Mouse (Mus musculus): ENCODE measurements around the gene Ndrg4. TPM values are rescaled to one million over a fixed set of nuclear protein-coding genes. Genes with fewer than 3 reads are reported as not detected.

Gene Ndrg4
- polyA plus RNA-seq, 1 experiment from 2014 or later: 33.2 TPM

DNA sequence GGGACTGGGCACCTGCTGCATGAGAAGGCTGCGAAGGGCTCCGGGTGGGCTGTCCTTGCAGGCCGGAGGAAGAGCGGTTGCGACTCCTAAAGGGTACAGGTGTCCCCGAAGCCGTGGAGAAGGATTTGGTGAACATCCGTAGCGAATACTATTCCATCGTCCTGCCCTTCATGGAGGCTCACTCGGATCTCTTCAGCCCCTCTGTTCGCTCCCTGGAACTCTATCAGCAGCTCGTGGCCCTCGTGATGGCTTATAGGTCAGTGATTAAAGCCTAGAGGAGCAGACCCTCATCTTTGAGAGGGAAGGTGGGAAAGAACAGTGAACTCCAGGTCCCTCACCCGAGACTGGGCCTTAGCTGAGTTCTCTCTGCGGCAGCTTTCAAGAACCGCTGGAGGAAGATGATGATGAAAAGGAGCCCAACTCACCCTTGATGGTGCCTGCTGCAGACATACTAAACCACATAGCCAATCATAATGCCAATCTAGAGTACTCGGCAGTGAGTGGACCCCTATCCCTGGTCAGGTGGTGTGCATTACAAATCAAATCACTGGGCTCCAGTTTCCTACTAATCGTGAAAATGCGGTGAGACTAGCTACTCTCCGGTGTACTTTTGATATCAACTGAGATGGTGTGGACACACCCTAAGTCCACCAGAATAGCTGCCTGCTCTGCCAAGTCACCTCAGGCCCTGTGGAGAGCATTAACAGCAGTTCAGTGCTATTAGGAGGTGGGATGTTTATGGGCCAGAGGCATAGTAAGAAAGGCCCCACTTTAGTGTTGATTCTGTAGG lies 40.0 kb downstream of the Ndrg4 start:
- H3K4me3 ChIP-seq (ENCODE audit: low read depth, low read length): peak overlapping the region; percentile 80
- H3K27me3 ChIP-seq (ENCODE audit: control insufficient read depth, insufficient read depth, low read length): no peaks in the 10 kb centered on the region
- H3K4me2 ChIP-seq (ENCODE audit: low read depth, low read length, severe bottlenecking): peak overlapping the region; percentile 85
- DNase-seq (ENCODE audit: low spot score): no peak
- ATAC-seq (replicated peaks; ENCODE audit: low FRiP score): 0 out of 2 replicates have a peak, but pooled peaks have one; percentile 1
- peaks cover 8% of the 10 kb centered on the region; the same call in 1 of the 2 replicates for H3K4me1 ChIP-seq (replicated peaks; ENCODE audit: control insufficient read depth, insufficient read depth, low read length)
- H3K9me3 ChIP-seq (ENCODE audit: control insufficient read depth, low read length): no peaks in the 10 kb centered on the region
- H3K27ac ChIP-seq (ENCODE audit: low read depth, low read length): no peak overlapping the region
- peak overlapping the region; percentile 82 for H3K9ac ChIP-seq (ENCODE audit: low read length)
- WGBS: 20% methylated on average over 21 of the region's 21 CpGs
- no peaks in the 10 kb centered on the region for H3K36me3 ChIP-seq (ENCODE audit: control insufficient read depth, insufficient read depth, low read length)

DNA sequence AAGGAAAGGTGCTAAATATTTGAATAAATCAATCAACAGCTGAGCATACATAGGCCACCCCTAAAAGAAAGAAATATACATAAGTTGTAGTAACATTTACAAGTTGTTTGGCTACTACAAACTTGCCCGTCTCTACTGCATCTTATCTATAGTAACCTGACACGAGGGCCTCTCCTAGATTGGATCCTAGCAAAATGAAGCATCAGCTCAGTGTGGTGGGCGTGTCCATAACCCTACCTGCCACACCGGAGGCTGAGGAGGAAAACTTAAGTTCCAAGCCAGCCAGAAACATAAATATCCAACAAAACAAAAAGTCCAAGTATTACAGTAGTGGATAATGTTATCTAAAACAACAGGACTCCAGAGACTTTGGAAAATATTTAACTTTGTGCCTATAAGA lies 50.8 kb downstream of the Ndrg4 start:
- Histone ChIP-seq H3K27me3 (ENCODE audit: control insufficient read depth, insufficient read depth, low read length) (no peaks in the 10 kb centered on the region), H3K4me3 (ENCODE audit: low read depth, low read length) (no peak overlapping the region), H3K9ac (ENCODE audit: low read length) (no peak overlapping the region), H3K4me2 (ENCODE audit: low read depth, low read length, severe bottlenecking) (no peak overlapping the region), H3K4me1 (replicated peaks; ENCODE audit: control insufficient read depth, insufficient read depth, low read length) (no peaks in the 10 kb centered on the region), H3K27ac (ENCODE audit: low read depth, low read length) (no peak overlapping the region), H3K9me3 (ENCODE audit: control insufficient read depth, low read length) (no peaks in the 10 kb centered on the region), H3K36me3 (ENCODE audit: control insufficient read depth, insufficient read depth, low read length) (peaks cover 29% of the 10 kb centered on the region)
- no peak for ATAC-seq (replicated peaks; ENCODE audit: low FRiP score)
- DNase-seq (ENCODE audit: low spot score): no peak
- WGBS: 91% methylated on average over 4 of the region's 4 CpGs

DNA sequence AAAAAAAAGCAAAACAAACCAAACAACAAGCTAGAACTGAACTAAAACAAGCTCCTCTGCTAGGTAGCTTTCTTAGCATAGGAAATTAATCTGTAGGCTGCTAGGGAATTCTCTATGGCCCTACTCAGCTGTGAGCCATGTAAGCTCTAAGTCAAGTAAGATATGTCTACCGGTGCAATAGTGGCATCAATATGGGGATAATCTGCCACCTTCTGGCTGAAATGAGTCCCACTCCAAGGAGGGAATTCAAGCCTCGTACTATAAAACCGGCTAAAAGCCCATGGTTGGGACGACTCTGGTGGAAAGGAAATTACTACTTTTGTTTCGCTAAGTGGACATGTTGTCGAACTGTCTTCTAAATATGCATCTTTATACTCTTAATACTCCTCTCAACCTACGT lies 61.8 kb downstream of the Ndrg4 start:
- Histone ChIP-seq H3K36me3 (ENCODE audit: control insufficient read depth, insufficient read depth, low read length) (peaks cover 26% of the 10 kb centered on the region), H3K4me1 (replicated peaks; ENCODE audit: control insufficient read depth, insufficient read depth, low read length) (no peaks in the 10 kb centered on the region)
- no peak for ATAC-seq (replicated peaks; ENCODE audit: low FRiP score)

DNA sequence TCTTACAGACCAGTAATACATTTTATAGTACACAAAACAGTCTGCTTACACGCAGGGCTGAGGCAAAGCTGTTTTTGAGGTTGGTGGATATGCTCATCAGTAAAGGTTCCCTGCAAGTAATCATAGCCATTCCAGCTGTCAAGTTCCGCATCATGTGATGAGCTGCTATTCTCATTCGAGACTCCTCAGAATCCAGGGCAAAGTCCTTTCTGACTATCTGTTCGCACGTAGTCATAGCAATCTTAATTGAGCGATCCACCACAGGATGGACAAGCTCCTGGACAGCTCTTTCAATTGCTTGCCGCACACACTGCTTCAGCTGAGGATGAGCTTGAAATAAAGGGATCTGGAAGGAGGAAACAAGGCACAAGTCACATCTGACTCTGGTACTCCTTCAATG lies 65.0 kb downstream of the Ndrg4 start:
- ATAC-seq (replicated peaks; ENCODE audit: low FRiP score): no peak
- Histone ChIP-seq H3K9ac (ENCODE audit: low read length) (no peak overlapping the region), H3K4me1 (replicated peaks; ENCODE audit: control insufficient read depth, insufficient read depth, low read length) (no peaks in the 10 kb centered on the region), H3K27ac (ENCODE audit: low read depth, low read length) (no peak overlapping the region), H3K9me3 (ENCODE audit: control insufficient read depth, low read length) (no peaks in the 10 kb centered on the region), H3K4me3 (ENCODE audit: low read depth, low read length) (no peak overlapping the region), H3K36me3 (ENCODE audit: control insufficient read depth, insufficient read depth, low read length) (peaks cover 23% of the 10 kb centered on the region; the same call in 1 of the 2 replicates), H3K4me2 (ENCODE audit: low read depth, low read length, severe bottlenecking) (no peak overlapping the region), H3K27me3 (ENCODE audit: control insufficient read depth, insufficient read depth, low read length) (no peaks in the 10 kb centered on the region)
- WGBS: 91% methylated on average over 7 of the region's 7 CpGs
- DNase-seq (ENCODE audit: low spot score): no peak

More for the DNA sequence above, 61.8 kb downstream of the Ndrg4 start:
- no peaks in the 10 kb centered on the region for H3K9me3 ChIP-seq (ENCODE audit: control insufficient read depth, low read length)
- H3K4me2 ChIP-seq (ENCODE audit: low read depth, low read length, severe bottlenecking): no peak overlapping the region
- no peaks in the 10 kb centered on the region for H3K27me3 ChIP-seq (ENCODE audit: control insufficient read depth, insufficient read depth, low read length)
- H3K27ac ChIP-seq (ENCODE audit: low read depth, low read length): no peak overlapping the region
- no peak overlapping the region for H3K4me3 ChIP-seq (ENCODE audit: low read depth, low read length)
- DNase-seq (ENCODE audit: low spot score): no peak
- H3K9ac ChIP-seq (ENCODE audit: low read length): no peak overlapping the region
- 87% methylated on average over 7 of the region's 7 CpGs for WGBS

DNA sequence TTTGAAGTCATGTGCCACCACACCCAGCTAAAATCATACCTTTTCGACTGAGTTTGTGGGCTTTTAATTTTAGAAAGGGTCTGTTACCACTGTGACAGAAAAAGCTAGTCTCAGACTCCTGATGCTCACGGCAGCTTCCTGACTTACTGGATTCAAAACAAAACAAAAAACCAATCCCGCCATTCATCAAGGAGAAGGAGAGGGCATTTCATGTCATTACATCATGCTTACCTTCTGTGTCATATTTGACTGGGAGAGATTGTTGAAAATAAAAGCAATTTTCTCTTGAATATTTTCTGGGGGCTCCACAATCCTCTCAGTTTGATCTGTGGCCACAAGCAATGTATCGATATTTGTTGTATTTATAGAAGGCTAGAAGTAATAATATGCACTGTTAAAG lies 71.2 kb downstream of the Ndrg4 start:
- no peak overlapping the region for H3K27ac ChIP-seq (ENCODE audit: low read depth, low read length)
- H3K4me2 ChIP-seq (ENCODE audit: low read depth, low read length, severe bottlenecking): no peak overlapping the region
- WGBS: 92% methylated on average over 4 of the region's 4 CpGs
- DNase-seq (ENCODE audit: low spot score) (no peak), ATAC-seq (replicated peaks; ENCODE audit: low FRiP score) (no peak)
- H3K27me3 ChIP-seq (ENCODE audit: control insufficient read depth, insufficient read depth, low read length): no peaks in the 10 kb centered on the region
- no peaks in the 10 kb centered on the region for H3K9me3 ChIP-seq (ENCODE audit: control insufficient read depth, low read length)
- H3K4me1 ChIP-seq (replicated peaks; ENCODE audit: control insufficient read depth, insufficient read depth, low read length): no peaks in the 10 kb centered on the region
- no peak overlapping the region for H3K9ac ChIP-seq (ENCODE audit: low read length)
- no peak overlapping the region for H3K4me3 ChIP-seq (ENCODE audit: low read depth, low read length)
- peaks cover 21% of the 10 kb centered on the region; the same call in 1 of the 2 replicates for H3K36me3 ChIP-seq (ENCODE audit: control insufficient read depth, insufficient read depth, low read length)

DNA sequence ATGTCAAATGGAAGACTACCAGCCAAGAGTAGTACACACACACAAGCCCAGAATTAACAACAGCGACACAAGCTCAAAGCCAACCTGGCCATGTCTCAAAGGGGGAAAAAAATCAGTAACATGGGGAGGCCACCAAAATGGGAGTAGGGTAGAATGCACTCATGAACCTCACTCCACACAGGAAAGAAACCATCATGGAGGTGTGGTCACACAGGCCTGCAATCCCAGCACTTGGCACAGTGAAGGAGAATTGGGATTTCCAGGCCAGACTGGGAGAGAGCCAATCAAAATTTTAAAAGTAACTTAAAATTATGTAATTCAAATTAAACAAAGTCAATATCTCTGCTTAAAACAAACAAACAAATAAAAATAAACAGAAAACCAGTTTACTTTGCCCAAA lies 75.1 kb downstream of the Ndrg4 start:
- H3K4me3 ChIP-seq (ENCODE audit: low read depth, low read length): no peak overlapping the region
- H3K4me2 ChIP-seq (ENCODE audit: low read depth, low read length, severe bottlenecking): no peak overlapping the region
- no peaks in the 10 kb centered on the region for H3K9me3 ChIP-seq (ENCODE audit: control insufficient read depth, low read length)
- no peaks in the 10 kb centered on the region for H3K27me3 ChIP-seq (ENCODE audit: control insufficient read depth, insufficient read depth, low read length)
- no peak overlapping the region for H3K27ac ChIP-seq (ENCODE audit: low read depth, low read length)
- no peak overlapping the region for H3K9ac ChIP-seq (ENCODE audit: low read length)
- ATAC-seq (replicated peaks; ENCODE audit: low FRiP score) (no peak), DNase-seq (ENCODE audit: low spot score) (no peak)
- WGBS: 94% methylated on average over 1 of the region's 1 CpGs
- H3K4me1 ChIP-seq (replicated peaks; ENCODE audit: control insufficient read depth, insufficient read depth, low read length): no peaks in the 10 kb centered on the region
- H3K36me3 ChIP-seq (ENCODE audit: control insufficient read depth, insufficient read depth, low read length): peaks cover 16% of the 10 kb centered on the region; the same call in 1 of the 2 replicates

DNA sequence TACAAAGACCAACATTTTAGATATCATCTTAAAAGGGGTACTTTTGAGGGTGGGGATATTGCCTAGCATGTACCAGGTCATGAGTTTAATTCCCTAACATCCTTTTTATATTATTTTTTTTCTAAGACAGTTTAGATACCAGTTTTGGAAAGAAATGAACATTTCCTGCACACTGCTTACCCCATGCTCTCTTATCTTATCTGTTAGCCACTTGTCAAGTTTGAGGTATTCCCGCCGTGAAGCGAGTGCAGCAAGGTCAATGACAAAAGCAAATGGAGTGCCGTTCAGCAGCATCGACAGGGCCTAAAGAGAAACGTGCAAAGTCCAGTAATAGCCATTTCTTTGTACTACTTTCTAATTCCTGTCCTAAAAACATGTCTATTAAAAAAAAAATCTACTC lies 83.5 kb downstream of the Ndrg4 start:
- Histone ChIP-seq H3K9ac (ENCODE audit: low read length) (no peak overlapping the region), H3K4me3 (ENCODE audit: low read depth, low read length) (no peak overlapping the region), H3K27ac (ENCODE audit: low read depth, low read length) (no peak overlapping the region), H3K36me3 (ENCODE audit: control insufficient read depth, insufficient read depth, low read length) (peaks cover 24% of the 10 kb centered on the region; the same call in 1 of the 2 replicates), H3K27me3 (ENCODE audit: control insufficient read depth, insufficient read depth, low read length) (no peaks in the 10 kb centered on the region), H3K4me1 (replicated peaks; ENCODE audit: control insufficient read depth, insufficient read depth, low read length) (no peaks in the 10 kb centered on the region), H3K9me3 (ENCODE audit: control insufficient read depth, low read length) (no peaks in the 10 kb centered on the region), H3K4me2 (ENCODE audit: low read depth, low read length, severe bottlenecking) (no peak overlapping the region)
- DNase-seq (ENCODE audit: low spot score) (no peak), ATAC-seq (replicated peaks; ENCODE audit: low FRiP score) (no peak)
- WGBS: 90% methylated on average over 6 of the region's 6 CpGs

DNA sequence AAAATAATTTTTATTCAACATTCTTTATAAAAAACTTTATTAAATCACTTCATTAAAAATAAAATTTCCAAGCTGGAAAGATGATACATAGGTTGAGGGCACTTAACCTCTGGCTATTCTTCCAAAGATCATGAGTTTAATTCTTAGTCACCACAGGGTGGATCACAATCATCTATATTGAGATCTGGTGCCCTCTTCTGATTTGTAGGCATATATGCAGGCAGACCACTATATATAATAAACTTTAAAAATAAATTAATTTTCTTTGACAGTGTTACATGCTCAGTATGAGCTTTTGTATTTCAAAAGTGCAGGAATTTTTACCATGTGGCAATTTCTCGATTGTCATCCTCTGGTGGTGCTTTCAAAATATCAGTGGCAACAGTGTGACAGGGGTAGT lies 87.4 kb downstream of the Ndrg4 start:
- H3K27ac ChIP-seq (ENCODE audit: low read depth, low read length): no peak overlapping the region
- ATAC-seq (replicated peaks; ENCODE audit: low FRiP score) (no peak), DNase-seq (ENCODE audit: low spot score) (no peak)
- no peaks in the 10 kb centered on the region for H3K27me3 ChIP-seq (ENCODE audit: control insufficient read depth, insufficient read depth, low read length)
- peaks cover 25% of the 10 kb centered on the region; the same call in 1 of the 2 replicates for H3K36me3 ChIP-seq (ENCODE audit: control insufficient read depth, insufficient read depth, low read length)
- WGBS: 93% methylated on average over 1 of the region's 1 CpGs
- H3K9ac ChIP-seq (ENCODE audit: low read length): no peak overlapping the region
- H3K4me2 ChIP-seq (ENCODE audit: low read depth, low read length, severe bottlenecking): no peak overlapping the region
- H3K4me1 ChIP-seq (replicated peaks; ENCODE audit: control insufficient read depth, insufficient read depth, low read length): no peaks in the 10 kb centered on the region
- H3K9me3 ChIP-seq (ENCODE audit: control insufficient read depth, low read length): no peaks in the 10 kb centered on the region
- H3K4me3 ChIP-seq (ENCODE audit: low read depth, low read length): no peak overlapping the region
